Mouse (Mus musculus): ENCODE measurements around the gene Cfap46. TPM values are rescaled to one million over a fixed set of nuclear protein-coding genes. Genes with fewer than 3 reads are reported as not detected.

Cfap46 gene
- polyA plus RNA-seq, 1 experiment from 2014 or later: not detected

DNA sequence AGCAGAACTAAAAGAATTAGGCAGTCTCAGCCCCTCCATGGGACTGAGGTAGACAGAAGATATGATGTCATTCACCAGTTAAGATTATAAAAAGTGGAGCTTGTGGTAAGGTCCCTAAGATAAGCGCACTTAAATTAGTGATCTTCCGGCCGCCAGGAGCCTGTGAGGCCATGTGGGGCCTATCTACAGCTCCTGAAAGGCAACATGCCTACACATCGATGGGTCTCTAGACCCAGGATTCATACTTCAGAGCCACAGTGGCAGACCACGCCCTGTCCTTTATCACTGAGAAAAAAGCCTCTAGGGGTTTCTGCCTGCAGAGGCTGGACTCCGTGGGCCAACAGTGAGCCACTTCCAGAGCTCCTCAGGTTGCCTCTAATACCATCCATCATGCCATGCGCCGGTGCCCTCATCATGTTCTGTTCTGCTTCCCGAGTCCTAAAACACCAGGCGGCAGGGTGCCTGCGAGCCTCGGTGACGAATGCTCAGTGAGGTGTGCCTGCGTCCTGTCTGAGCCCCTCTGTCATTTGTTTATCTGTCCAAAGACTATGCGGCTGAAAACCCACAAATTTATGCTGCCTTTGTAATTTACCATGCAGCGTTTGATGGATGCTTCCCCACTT is 107.4 kb downstream of the Cfap46 start:
- Histone ChIP-seq H3K9me3 (replicated peaks) (no peaks in the 10 kb centered on the region), H3K36me3 (replicated peaks) (no peaks in the 10 kb centered on the region), H3K27me3 (peaks cover 33% of the 10 kb centered on the region), H3K4me2 (no peak overlapping the region), H3K4me3 (replicated peaks) (no peak overlapping the region), H3K4me1 (replicated peaks) (no peaks in the 10 kb centered on the region), H3K9ac (no peak overlapping the region), H3K27ac (replicated peaks) (no peak overlapping the region)
- ATAC-seq (ENCODE audit: insufficient read depth): no peak
- WGBS (ENCODE audit: insufficient replicate concordance): 51% methylated on average over 16 of the region's 16 CpGs

DNA sequence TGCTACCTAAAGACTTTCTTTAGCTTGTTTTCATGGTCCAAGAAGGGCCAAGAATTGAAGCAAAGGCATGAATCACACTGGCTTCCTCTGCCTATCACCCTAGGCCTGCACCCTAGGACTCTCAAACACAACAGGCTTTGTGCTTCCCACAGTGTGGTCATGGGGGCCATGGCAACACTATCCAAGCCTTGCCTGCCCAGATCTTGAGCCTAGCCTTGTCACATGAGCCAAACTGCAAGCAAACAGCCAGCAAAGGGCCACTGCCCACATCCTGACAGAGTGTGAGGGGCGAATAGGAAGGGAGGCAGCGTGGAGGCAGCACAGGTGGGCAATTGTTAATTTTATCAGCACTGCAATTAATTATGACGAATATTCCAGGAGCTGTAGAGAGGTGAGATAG is 111.0 kb downstream of the Cfap46 start:
- 49% methylated on average over 3 of the region's 3 CpGs for WGBS (ENCODE audit: insufficient replicate concordance)
- no peak overlapping the region for H3K27ac ChIP-seq (replicated peaks)
- no peaks in the 10 kb centered on the region for H3K36me3 ChIP-seq (replicated peaks)
- no peaks in the 10 kb centered on the region for H3K27me3 ChIP-seq
- no peak overlapping the region for H3K4me2 ChIP-seq
- no peak for ATAC-seq (ENCODE audit: insufficient read depth)
- no peaks in the 10 kb centered on the region for H3K4me1 ChIP-seq (replicated peaks)
- no peaks in the 10 kb centered on the region for H3K9me3 ChIP-seq (replicated peaks)
- no peak overlapping the region for H3K9ac ChIP-seq
- H3K4me3 ChIP-seq (replicated peaks): no peak overlapping the region

DNA sequence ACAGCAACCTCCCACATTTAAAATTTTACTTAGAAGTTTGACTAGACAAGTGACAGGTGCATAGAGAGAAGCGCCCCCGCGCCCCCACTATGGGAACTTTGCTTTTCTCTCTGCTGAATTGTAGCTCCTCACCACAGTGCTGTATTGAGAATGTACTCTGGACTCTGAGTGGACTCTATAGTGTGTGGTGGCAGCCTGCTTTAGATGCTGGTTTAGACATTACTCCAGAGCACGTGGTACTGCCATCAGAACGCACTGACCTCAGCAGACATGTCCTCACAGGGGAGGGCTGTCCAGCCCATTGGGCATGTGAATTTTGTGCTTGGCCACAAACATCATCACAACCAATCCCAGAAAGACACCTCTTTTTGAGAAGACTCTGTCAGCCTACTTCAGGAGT is 112.8 kb downstream of the Cfap46 start:
- Histone ChIP-seq H3K36me3 (replicated peaks) (no peaks in the 10 kb centered on the region), H3K27ac (replicated peaks) (no peak overlapping the region), H3K27me3 (no peaks in the 10 kb centered on the region), H3K9me3 (replicated peaks) (no peaks in the 10 kb centered on the region), H3K4me2 (no peak overlapping the region), H3K9ac (no peak overlapping the region), H3K4me3 (replicated peaks) (no peak overlapping the region), H3K4me1 (replicated peaks) (no peaks in the 10 kb centered on the region)
- no peak for ATAC-seq (ENCODE audit: insufficient read depth)
- 70% methylated on average over 5 of the region's 5 CpGs for WGBS (ENCODE audit: insufficient replicate concordance)

DNA sequence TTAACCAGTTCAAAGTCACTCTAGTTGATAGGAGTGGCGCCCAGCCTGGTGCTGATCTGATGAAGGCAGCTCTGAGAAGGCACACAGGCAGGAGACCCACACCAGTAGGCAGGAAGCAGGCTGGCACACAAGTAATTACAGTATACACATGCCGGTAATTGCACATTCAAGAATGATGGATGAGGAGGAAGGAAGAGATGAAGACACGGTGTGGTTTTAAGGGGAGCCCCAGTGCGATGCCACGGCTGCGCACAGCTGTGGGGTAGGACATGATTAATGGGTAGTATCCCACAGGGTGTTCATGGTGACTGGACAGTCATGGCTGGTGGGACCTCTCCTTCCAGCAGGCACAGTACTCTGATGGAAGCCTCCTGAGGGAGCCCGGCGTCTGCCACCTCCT is 117.1 kb downstream of the Cfap46 start:
- H3K9me3 ChIP-seq (replicated peaks): no peaks in the 10 kb centered on the region
- H3K36me3 ChIP-seq (replicated peaks): no peaks in the 10 kb centered on the region
- no peak overlapping the region for H3K9ac ChIP-seq
- H3K4me1 ChIP-seq (replicated peaks): no peaks in the 10 kb centered on the region
- H3K4me2 ChIP-seq: no peak overlapping the region
- no peak overlapping the region for H3K4me3 ChIP-seq (replicated peaks)
- H3K27ac ChIP-seq (replicated peaks): no peak overlapping the region
- ATAC-seq (ENCODE audit: insufficient read depth): no peak
- 24% methylated on average over 8 of the region's 8 CpGs for WGBS (ENCODE audit: insufficient replicate concordance)
- H3K27me3 ChIP-seq: no peaks in the 10 kb centered on the region

DNA sequence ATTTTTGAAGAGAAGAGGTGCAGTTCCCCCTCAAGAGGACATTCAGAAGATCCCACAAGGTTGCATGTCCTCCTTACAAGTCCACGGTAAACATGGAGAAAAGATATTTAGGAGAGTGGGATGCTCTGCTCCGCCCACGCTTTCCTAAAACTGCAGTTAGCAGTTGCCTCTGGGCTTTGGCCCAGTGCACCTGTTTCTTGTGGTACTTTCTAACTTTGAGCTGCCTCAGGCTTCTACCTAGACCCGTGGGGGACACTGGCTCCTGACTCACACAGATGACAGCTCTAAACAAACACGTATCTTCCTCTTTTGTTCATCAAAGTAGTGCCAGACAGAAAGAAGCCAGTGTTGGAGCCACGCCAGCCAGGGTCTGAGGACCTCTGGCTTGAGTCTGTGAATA is 117.6 kb downstream of the Cfap46 start:
- Histone ChIP-seq H3K4me3 (replicated peaks) (no peak overlapping the region), H3K27ac (replicated peaks) (no peak overlapping the region), H3K36me3 (replicated peaks) (no peaks in the 10 kb centered on the region), H3K4me2 (no peak overlapping the region), H3K27me3 (no peaks in the 10 kb centered on the region), H3K9me3 (replicated peaks) (no peaks in the 10 kb centered on the region), H3K9ac (no peak overlapping the region), H3K4me1 (replicated peaks) (no peaks in the 10 kb centered on the region)
- ATAC-seq (ENCODE audit: insufficient read depth): no peak
- 53% methylated on average over 6 of the region's 6 CpGs for WGBS (ENCODE audit: insufficient replicate concordance)

DNA sequence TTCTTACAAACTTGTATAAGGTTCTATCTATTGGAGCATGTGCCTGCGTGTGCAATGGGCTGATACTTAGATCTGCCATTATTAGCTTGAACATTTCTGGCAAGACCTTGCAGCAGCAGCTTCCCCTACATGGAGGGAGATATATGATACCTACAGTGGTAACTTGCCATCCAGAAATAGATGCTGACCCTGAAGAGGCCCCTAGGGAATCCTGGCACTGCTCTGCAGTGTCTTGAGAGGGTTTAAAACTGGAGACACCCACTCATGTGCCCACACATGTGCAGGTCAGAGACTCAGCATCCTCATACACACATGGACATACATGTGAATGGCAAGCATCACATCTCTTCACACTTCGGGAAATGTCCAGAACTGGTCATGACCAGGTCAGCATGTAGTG is 119.5 kb downstream of the Cfap46 start:
- no peak overlapping the region for H3K4me2 ChIP-seq
- H3K27me3 ChIP-seq: no peaks in the 10 kb centered on the region
- no peaks in the 10 kb centered on the region for H3K4me1 ChIP-seq (replicated peaks)
- H3K4me3 ChIP-seq (replicated peaks): no peak overlapping the region
- 70% methylated on average over 2 of the region's 2 CpGs for WGBS (ENCODE audit: insufficient replicate concordance)
- no peak overlapping the region for H3K9ac ChIP-seq
- no peak for ATAC-seq (ENCODE audit: insufficient read depth)
- H3K9me3 ChIP-seq (replicated peaks): no peaks in the 10 kb centered on the region
- no peak overlapping the region for H3K27ac ChIP-seq (replicated peaks)
- no peaks in the 10 kb centered on the region for H3K36me3 ChIP-seq (replicated peaks)

DNA sequence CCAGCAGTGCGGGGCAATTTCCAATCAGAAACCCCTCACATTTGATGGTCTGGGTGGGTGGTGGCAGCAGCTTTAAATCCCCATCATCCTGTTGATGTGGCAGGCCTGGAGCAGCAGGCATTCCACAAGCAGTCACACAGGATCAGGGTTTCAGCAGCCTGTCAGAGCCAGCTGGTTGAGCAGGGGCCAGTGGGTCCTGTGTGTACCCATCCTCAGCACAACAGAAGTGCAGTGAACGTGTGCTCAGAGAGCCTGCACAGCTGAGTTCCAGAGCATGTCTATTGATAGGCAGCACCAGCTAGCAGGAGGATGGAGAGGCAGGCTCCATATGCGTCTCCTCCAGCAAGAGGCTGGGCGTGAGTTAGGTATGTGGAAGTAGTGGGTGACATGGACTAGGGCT is 120.2 kb downstream of the Cfap46 start:
- Histone ChIP-seq H3K4me1 (replicated peaks) (no peaks in the 10 kb centered on the region), H3K27ac (replicated peaks) (no peak overlapping the region), H3K4me2 (no peak overlapping the region), H3K36me3 (replicated peaks) (no peaks in the 10 kb centered on the region), H3K4me3 (replicated peaks) (no peak overlapping the region), H3K27me3 (no peaks in the 10 kb centered on the region), H3K9me3 (replicated peaks) (no peaks in the 10 kb centered on the region), H3K9ac (no peak overlapping the region)
- WGBS (ENCODE audit: insufficient replicate concordance): 74% methylated on average over 4 of the region's 4 CpGs
- no peak for ATAC-seq (ENCODE audit: insufficient read depth)

DNA sequence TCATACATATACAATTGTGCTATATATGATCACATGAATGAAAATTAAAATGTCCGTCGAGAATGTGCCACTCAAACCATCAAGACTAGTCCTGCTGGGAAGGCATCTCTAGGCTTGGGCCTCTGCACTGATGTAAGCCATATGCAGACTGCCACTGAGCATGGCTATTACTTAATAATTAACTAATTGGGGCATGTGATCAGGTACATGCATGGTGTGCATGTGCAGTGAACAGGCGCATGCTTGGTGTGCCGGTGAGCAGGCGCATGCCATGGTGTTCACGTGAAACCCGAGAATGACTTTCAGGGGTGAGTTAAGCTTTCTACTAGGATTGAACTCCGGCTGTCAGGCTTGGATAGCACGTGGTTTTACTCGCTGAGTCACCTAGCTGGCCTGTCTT is 124.0 kb downstream of the Cfap46 start:
- WGBS (ENCODE audit: insufficient replicate concordance): 74% methylated on average over 10 of the region's 10 CpGs
- Histone ChIP-seq H3K27me3 (no peaks in the 10 kb centered on the region), H3K4me1 (replicated peaks) (no peaks in the 10 kb centered on the region), H3K4me2 (no peak overlapping the region), H3K36me3 (replicated peaks) (no peaks in the 10 kb centered on the region), H3K9ac (no peak overlapping the region), H3K9me3 (replicated peaks) (no peaks in the 10 kb centered on the region), H3K4me3 (replicated peaks) (no peak overlapping the region), H3K27ac (replicated peaks) (no peak overlapping the region)
- no peak for ATAC-seq (ENCODE audit: insufficient read depth)

DNA sequence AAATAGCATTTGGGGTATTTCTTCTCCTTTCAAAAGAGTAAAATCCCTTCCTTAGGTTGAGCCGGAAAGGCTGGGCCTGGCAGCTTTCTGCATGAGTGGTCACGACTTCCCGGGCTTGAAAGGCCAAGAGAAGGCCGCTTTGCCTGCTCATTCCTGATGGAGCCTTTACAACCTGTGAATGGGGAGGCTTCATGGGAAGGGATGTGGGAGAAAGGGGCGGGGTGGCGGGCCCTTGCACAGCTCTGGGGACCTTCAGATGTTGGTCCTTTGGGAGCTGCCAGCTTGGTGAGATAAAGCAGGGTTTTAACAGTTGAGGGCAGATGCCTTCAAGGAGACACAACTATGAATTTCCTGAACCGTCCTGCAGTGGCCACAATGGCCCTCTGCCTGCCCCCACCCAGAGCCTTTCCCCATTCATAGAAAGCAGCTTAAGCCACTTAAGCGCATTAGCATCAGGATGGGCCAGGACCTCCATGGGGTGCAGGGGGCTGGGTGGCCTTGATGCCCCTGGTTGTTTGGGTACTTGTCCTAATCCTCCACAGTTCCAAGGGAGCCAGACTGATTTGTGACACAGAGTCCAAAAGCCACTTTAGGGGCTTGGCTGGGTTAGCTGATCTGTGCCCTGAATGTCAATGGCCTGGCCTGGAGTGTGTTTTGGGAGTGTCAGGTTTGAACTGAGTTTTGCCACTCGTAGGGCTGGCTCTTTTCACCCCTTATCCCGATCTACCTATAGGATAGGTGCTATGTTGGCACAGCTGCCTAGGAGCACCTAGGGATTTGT is 126.7 kb downstream of the Cfap46 start:
- WGBS (ENCODE audit: insufficient replicate concordance): 53% methylated on average over 10 of the region's 10 CpGs
- Histone ChIP-seq H3K27me3 (no peaks in the 10 kb centered on the region), H3K4me3 (replicated peaks) (no peak overlapping the region), H3K4me2 (no peak overlapping the region), H3K9me3 (replicated peaks) (no peaks in the 10 kb centered on the region), H3K4me1 (replicated peaks) (no peaks in the 10 kb centered on the region), H3K36me3 (replicated peaks) (no peaks in the 10 kb centered on the region), H3K9ac (no peak overlapping the region), H3K27ac (replicated peaks) (no peak overlapping the region)
- no peak for ATAC-seq (ENCODE audit: insufficient read depth)

DNA sequence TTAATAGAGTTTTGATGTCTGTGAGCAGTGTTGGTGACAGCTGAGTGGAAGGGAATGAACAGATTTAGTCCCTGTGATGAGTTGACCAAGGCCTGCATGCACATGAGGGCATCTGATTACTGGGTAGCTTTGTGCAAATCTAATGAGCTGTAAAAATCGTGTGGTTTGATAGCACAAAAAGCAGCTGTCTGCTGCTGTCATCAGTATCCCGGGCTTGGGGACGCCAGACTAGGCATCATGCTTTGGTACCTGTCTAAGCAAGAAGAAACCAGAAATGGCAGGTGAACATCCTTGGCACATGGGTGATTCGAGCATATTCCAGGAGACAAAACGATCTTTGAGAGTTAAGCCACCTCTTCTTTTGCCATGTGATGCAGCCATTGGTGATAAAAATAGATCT is 127.3 kb downstream of the Cfap46 start:
- ATAC-seq (ENCODE audit: insufficient read depth): no peak
- H3K4me3 ChIP-seq (replicated peaks): no peak overlapping the region
- H3K4me2 ChIP-seq: no peak overlapping the region
- WGBS (ENCODE audit: insufficient replicate concordance): 62% methylated on average over 5 of the region's 5 CpGs
- no peaks in the 10 kb centered on the region for H3K9me3 ChIP-seq (replicated peaks)
- H3K27ac ChIP-seq (replicated peaks): no peak overlapping the region
- H3K4me1 ChIP-seq (replicated peaks): no peaks in the 10 kb centered on the region
- H3K9ac ChIP-seq: no peak overlapping the region
- no peaks in the 10 kb centered on the region for H3K27me3 ChIP-seq
- H3K36me3 ChIP-seq (replicated peaks): no peaks in the 10 kb centered on the region

DNA sequence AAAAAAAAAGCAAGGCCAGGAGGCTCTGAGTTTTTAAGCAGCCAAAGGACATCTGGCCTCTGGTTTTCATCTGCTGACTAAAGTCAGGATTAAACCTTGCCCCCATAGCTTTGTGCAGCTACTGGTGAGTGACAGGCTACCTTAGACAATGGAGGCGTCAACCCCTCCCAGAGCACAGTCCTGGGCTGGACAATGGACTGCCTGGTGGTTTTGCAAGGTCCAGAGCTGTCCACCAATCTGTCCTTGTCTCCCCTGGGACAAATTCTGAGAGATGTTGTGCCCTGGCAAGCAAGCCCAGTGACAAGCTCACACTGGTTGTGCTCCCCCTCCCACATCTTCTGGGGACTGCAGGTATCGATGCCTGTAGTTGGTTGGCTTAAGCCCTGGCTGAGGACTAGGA is 132.1 kb downstream of the Cfap46 start:
- Histone ChIP-seq H3K4me1 (replicated peaks) (no peaks in the 10 kb centered on the region), H3K27me3 (no peaks in the 10 kb centered on the region), H3K9me3 (replicated peaks) (no peaks in the 10 kb centered on the region), H3K36me3 (replicated peaks) (no peaks in the 10 kb centered on the region), H3K9ac (no peak overlapping the region), H3K4me2 (no peak overlapping the region), H3K27ac (replicated peaks) (no peak overlapping the region), H3K4me3 (replicated peaks) (no peak overlapping the region)
- 56% methylated on average over 2 of the region's 2 CpGs for WGBS (ENCODE audit: insufficient replicate concordance)
- ATAC-seq (ENCODE audit: insufficient read depth): no peak

All from liver, embryonic 15.5 days (tissue).